Mouse (Mus musculus) subcutaneous adipose tissue, adult 2 months (tissue): ENCODE results near the gene Krtap5-5. TPM values are rescaled to one million over a fixed set of nuclear protein-coding genes. Genes with fewer than 3 reads are reported as not detected.

Experiments
- polyA plus RNA-seq: library from polyadenylated mRNA; depleted of rRNA; stranded (reverse); fragments of >200 nt; gene quantifications from 2 replicates; pipeline ENCODE4 v1.2.3, GENCODE M21; 2012; ENCODE audit warnings: low replicate concordance; rRNA removed

The Krtap5-5 gene
- not detected in 2 replicates for polyA plus RNA-seq

DNA sequence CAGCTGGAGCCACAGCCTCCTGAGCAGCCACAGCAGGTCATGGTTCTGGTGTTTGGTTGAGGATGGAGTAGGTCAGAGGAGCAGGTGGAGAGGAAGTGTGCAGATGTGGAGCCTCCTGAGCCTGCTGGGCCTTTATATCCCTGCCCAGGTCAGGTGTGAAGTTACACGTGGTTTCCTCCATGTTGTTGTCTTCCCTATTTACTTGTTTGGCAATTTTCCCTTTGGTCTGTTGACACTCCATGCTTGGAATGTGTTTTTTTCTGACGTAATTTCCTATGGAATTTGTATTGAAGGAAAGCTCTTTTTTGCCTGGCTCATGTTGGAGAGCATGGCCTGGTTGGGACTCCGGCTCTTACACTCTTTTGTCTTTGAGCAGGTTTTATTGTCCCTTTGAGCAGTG, at the start of gene Krtap5-5:
Gene Krtap5-5, minus strand, starts transcription at position 101 of the 400 bp plus-strand sequence.

DNA sequence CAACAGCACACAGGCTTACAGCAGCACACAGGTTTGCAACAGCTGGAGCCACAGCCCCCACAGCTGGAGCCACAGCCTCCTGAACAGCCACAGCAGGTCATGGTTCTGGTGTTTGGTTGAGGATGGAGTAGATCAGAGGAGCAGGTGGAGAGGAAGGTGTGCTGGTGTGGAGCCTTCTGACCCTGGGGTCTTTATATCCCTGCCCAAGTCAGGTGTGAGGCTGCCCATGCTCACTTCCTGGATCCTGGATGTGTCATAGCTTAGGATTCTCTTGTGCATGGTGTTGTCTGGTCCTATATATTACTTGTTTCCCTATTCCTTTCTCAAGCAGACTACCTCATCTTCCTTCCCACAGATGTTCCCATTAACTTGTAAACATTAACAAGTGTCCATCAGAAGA, 44.5 kb upstream of the Krtap5-5 start, which contains the start of gene Gm4559:
Gene Gm4559, minus strand, starts transcription at position 101 of the 400 bp plus-strand sequence.

DNA sequence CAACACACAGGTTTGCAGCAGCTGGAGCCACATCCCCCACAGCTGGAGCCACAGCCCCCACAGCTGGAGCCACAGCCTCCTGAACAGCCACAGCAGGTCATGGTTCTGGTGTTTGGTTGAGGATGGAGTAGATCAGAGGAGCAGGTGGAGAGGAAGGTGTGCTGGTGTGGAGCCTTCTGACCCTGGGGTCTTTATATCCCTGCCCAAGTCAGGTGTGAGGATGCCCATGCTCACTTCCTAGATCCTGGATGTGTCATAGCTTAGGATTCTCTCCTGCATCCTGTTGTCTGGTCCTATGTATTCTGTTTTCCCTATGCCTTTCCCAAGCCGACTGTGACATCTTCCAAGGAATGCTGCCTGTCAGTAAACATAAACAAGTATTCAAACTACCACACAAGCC, 28.5 kb upstream of the Krtap5-5 start, which contains the start of gene Gm2431:
Gene Gm2431, minus strand, starts transcription at position 101 of the 400 bp plus-strand sequence.

DNA sequence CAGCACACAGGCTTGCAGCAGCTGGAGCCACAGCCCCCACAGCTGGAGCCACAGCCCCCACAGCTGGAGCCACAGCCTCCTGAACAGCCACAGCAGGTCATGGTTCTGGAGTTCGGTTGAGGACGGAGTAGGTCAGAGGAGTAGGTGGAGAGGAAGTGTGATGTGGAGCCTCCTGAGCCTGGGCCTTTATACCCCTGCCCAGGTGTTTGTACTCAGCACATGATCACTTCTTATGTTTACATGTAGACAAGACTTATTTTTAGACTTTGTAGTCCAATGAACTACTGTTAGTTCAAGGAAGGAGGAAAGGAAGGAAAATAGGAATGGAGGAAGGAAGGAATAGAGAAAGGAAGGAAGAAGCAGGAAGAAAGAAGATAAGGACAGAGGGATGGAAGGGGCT, 11.2 kb upstream of the Krtap5-5 start, which contains the start of gene Gm40460:
Gene Gm40460, minus strand, starts transcription at position 101 of the 400 bp plus-strand sequence.

DNA sequence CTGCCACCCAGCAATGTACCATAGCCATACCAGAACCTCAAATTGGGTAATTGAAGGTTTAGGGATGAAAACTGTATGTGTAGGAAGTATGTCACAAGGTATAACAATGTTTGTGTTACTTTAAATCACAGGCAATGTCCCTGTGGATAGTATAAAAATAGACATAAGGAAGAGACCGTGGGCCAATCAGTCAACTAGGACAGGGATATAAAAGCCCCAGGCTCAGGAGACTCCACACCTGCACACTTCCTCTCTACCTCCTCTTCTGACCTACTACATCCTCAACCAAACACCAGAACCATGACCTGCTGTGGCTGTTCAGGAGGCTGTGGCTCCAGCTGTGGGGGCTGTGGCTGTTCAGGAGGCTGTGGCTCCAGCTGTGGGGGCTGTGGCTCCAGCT, 18.2 kb downstream of the Krtap5-5 start, which contains the start of gene Gm7579:
Gene Gm7579, plus strand, starts transcription at position 301 of the 400 bp plus-strand sequence.

DNA sequence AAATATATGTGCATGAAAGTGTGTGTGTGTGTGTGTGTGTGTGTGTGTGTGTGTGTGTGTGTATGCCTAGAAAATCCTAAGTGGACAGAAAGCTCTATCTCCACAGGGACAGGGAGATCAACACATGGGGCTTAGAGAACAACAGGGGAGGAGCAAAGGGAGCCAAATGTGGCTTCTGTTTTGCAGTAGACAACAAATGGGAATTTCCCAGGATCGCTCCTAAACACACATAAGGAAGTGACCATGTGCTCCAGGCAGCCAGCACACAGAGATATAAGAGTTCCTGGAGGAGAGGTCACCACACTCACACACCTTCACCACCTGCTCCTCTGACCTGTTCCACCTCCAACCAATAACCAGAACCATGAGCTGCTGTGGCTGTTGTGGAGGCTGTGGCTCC, 28.7 kb downstream of the Krtap5-5 start, which contains the start of gene Krtap5-3:
Gene Krtap5-3, plus strand, starts transcription at position 301 of the 400 bp plus-strand sequence.

DNA sequence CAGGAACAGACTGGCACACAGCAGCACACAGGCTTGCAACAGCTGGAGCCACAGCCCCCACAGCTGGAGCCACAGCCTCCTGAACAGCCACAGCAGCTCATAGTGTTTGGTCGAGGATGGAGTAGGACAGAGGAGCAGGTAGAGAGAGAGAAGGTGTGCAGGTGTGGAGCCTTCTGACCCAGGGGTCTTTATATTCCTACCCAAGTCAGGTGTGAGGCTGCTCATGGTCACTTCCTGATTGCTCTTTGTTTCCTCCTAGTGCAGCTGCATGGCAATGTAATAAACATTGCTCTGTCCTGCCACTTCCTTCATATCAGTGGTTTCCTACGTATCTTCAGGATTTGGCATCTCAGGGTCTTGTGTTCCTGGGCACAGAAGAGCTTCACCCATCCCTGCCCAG, 39.5 kb downstream of the Krtap5-5 start, which contains the start of gene Gm10153:
Gene Gm10153, minus strand, starts transcription at position 101 of the 400 bp plus-strand sequence.

Other genes starting within 250 kb of the Krtap5-5 start
- gene Mob2, start 168.9 kb downstream of the Krtap5-5 start, polyA plus RNA-seq = 58.9 and 65.2 TPM in 2 replicates
- gene Dusp8, start 134.1 kb downstream of the Krtap5-5 start, polyA plus RNA-seq = 7.4 and 12.9 TPM in 2 replicates
- not detected in 2 replicates for gene Gm45618, start 109.2 kb downstream of the Krtap5-5 start, polyA plus RNA-seq
- not detected in 2 replicates for gene Gm39115, start 93.9 kb downstream of the Krtap5-5 start, polyA plus RNA-seq
- gene Gm45337, start 85.4 kb downstream of the Krtap5-5 start, polyA plus RNA-seq = not detected in 2 replicates
- not detected in 2 replicates for gene Gm29735, start 72.9 kb downstream of the Krtap5-5 start, polyA plus RNA-seq
- not detected in 2 replicates for gene Gm4553, start 64.2 kb downstream of the Krtap5-5 start, polyA plus RNA-seq
- gene Krtap5-2, start 54.0 kb downstream of the Krtap5-5 start, polyA plus RNA-seq = not detected in 2 replicates
- not detected in 2 replicates for gene Gm10153, start 39.6 kb downstream of the Krtap5-5 start, polyA plus RNA-seq
- not detected in 2 replicates for gene Krtap5-3, start 28.6 kb downstream of the Krtap5-5 start, polyA plus RNA-seq
- gene Gm7579, start 18.1 kb downstream of the Krtap5-5 start, polyA plus RNA-seq = not detected in 2 replicates
- not detected in 2 replicates for gene Gm40460, start 11.1 kb upstream of the Krtap5-5 start, polyA plus RNA-seq
- not detected in 2 replicates for gene Gm2431, start 28.4 kb upstream of the Krtap5-5 start, polyA plus RNA-seq
- gene Gm4559, start 44.4 kb upstream of the Krtap5-5 start, polyA plus RNA-seq = not detected in 2 replicates
- not detected in 2 replicates for gene Krtap5-1, start 67.1 kb upstream of the Krtap5-5 start, polyA plus RNA-seq
- not detected in 2 replicates for gene Krtap5-4, start 73.6 kb upstream of the Krtap5-5 start, polyA plus RNA-seq
- gene Ifitm10, start 143.8 kb upstream of the Krtap5-5 start, polyA plus RNA-seq = 3.4 and 6.1 TPM in 2 replicates
- 1.5 and 1.8 TPM in 2 replicates for gene Gm49369, start 152.7 kb upstream of the Krtap5-5 start, polyA plus RNA-seq
- gene Ctsd, start 158.1 kb upstream of the Krtap5-5 start, polyA plus RNA-seq = 2,649 and 4,302 TPM in 2 replicates
- gene Syt8, start 204.9 kb upstream of the Krtap5-5 start, polyA plus RNA-seq = 11.9 TPM in 1 of 2 replicates, not detected in the other
- 0.60 and 31.9 TPM in 2 replicates for gene Tnni2, start 211.8 kb upstream of the Krtap5-5 start, polyA plus RNA-seq
- 237 and 1,012 TPM in 2 replicates for gene Lsp1, start 230.8 kb upstream of the Krtap5-5 start, polyA plus RNA-seq